Mouse (Mus musculus): ENCODE data around the gene Clic4. TPM values are rescaled to one million over a fixed set of nuclear protein-coding genes. Genes with fewer than 3 reads are reported as not detected.

Clic4 gene
- total RNA-seq (2023) = 10 to 100 TPM; 22.2 to 24.6 TPM

DNA sequence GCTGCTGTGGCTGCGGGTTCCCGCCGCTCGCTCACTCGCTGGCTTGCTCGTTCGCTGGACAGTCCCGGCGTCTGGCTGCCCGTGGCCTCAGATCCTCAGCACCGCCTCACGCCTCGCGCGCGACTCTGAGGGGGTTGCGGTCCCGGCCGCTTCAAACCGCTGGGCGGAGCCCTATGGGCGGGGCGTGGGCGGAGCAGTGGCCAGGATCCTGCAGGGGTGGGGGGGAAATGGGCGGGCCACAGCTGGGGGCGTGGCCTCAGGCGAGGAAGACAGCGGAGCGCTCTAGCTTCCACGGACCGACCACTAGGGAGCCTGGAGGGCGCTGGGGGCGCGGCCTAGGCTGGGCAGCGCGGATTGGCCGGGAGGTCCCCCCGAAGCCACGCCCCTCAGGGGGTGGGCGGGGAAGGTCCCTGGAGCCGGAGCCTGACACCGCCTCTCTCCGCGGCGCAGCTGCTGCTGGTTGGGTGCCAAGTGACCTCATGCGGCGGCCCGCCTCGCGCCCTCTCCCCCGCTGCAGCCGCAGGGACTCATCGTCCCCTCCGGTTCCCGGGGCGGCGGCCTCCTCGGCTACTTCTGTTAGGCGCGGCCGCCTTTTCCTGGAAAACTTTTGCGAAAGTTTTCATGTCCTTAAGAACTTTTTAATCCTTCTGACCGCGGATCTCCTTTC lies at the start of gene Clic4:
Gene Clic4 (minus strand): TSS at position 175 of the 667 bp plus-strand sequence.

Other genes starting within 250 kb of the Clic4 start
- 10 to 100 TPM; 14.9 to 20.0 TPM for gene Runx3, start 152.2 kb downstream of the Clic4 start, total RNA-seq (2023)
- 100 to 1,000 TPM; 137 to 146 TPM for gene Srrm1, start 80.5 kb upstream of the Clic4 start, total RNA-seq (2023)
- gene Ncmap, start 125.4 kb upstream of the Clic4 start, total RNA-seq (2023) = not detected
- gene Rcan3, start 161.0 kb upstream of the Clic4 start, total RNA-seq (2023) = 1 to 10 TPM; 7.8 to 8.3 TPM
- gene Stpg1, start 222.0 kb upstream of the Clic4 start, total RNA-seq (2023) = not detected
- 10 to 100 TPM; 17.7 to 26.0 TPM for gene Nipal3, start 222.2 kb upstream of the Clic4 start, total RNA-seq (2023)

Data from neutrophil, adult 83 days (primary cell).